Mouse (Mus musculus): ENCODE measurements around the gene Lmna.
A peak's percentile ranks its signal among the peaks of the same experiment; 100 is the strongest.

Lmna gene

GRCm38 (mm10) chr3:88467116-88467824 is 42.5 kb downstream of the Lmna start:
- DNase-seq: peak; percentile 88 to 93

- no peak for DNase-seq
Measured at GRCm38 (mm10) chr3:88465127-88465526, 44.6 kb downstream of the Lmna start.

GRCm38 (mm10) chr3:88464425-88464824 is 45.3 kb downstream of the Lmna start:
- DNase-seq: no peak

GRCm38 (mm10) chr3:88460983-88461696 is 48.6 kb downstream of the Lmna start, which contains the start of gene Sema4a:
Gene Sema4a, minus strand, starts transcription at chr3:88461182.
- DNase-seq: no peak

GRCm38 (mm10) chr3:88460029-88460428 is 49.7 kb downstream of the Lmna start:
- DNase-seq: no peak

GRCm38 (mm10) chr3:88458778-88459219 is 51.0 kb downstream of the Lmna start:
- DNase-seq: no peak

- DNase-seq: no peak
Measured at GRCm38 (mm10) chr3:88456746-88457532, 52.8 kb downstream of the Lmna start.

GRCm38 (mm10) chr3:88456313-88456712 is 53.4 kb downstream of the Lmna start:
- no peak for DNase-seq

GRCm38 (mm10) chr3:88455588-88456264 is 54.0 kb downstream of the Lmna start:
- DNase-seq: no peak

GRCm38 (mm10) chr3:88454762-88455587 is 54.8 kb downstream of the Lmna start:
- no peak for DNase-seq

GRCm38 (mm10) chr3:88453986-88454385 is 55.8 kb downstream of the Lmna start:
- no peak for DNase-seq

- no peak for DNase-seq
Measured at GRCm38 (mm10) chr3:88453369-88453768, 56.4 kb downstream of the Lmna start.

- DNase-seq: peak; percentile 39 to 50
Measured at GRCm38 (mm10) chr3:88452716-88453115, 57.0 kb downstream of the Lmna start.

- DNase-seq: no peak
Measured at GRCm38 (mm10) chr3:88452246-88452645, 57.5 kb downstream of the Lmna start.

- no peak for DNase-seq
Measured at GRCm38 (mm10) chr3:88450379-88451131, 59.2 kb downstream of the Lmna start.

GRCm38 (mm10) chr3:88449395-88450023 is 60.2 kb downstream of the Lmna start:
- peak; percentile 66 to 67 for DNase-seq

- DNase-seq: no peak
Measured at GRCm38 (mm10) chr3:88448443-88448842, 61.3 kb downstream of the Lmna start.

- DNase-seq: no peak
Measured at GRCm38 (mm10) chr3:88447676-88448183, 62.0 kb downstream of the Lmna start.

GRCm38 (mm10) chr3:88446471-88447123 is 63.2 kb downstream of the Lmna start:
- no peak for DNase-seq

- no peak for DNase-seq
Measured at GRCm38 (mm10) chr3:88442888-88443287, 66.9 kb downstream of the Lmna start.
